Mouse (Mus musculus) MEL (cell line): ENCODE data around the gene Sult4a1.

ENCODE experiments used
- CTCF ChIP-seq, 3 experiments: IDR thresholded peaks in 2 of 3; conservative IDR thresholded peaks in 1 of 3; 2 replicates each; pipeline ENCODE4 v1.5.1; 2011 to 2012; ENCODE audit warnings: low read length in 3 of 3, low read depth in 2 of 3, mild to moderate bottlenecking in 2 of 3, improper control_type of control experiment in 1 of 3, inconsistent platforms in 1 of 3, mixed read lengths in 1 of 3, moderate library complexity in 1 of 3; ENCODE audit not compliant: control insufficient read depth in 1 of 3, insufficient read depth in 1 of 3, poor library complexity in 1 of 3, severe bottlenecking in 1 of 3
- POLR2A ChIP-seq, 2 experiments: IDR thresholded peaks; 2 replicates each; pipeline ENCODE4 v1.6.1; 2011 to 2012; ENCODE audit warnings: low read length in 2 of 2, mild to moderate bottlenecking in 2 of 2, control low read depth in 1 of 2, improper control_type of control experiment in 1 of 2, low read depth in 1 of 2, moderate library complexity in 1 of 2; ENCODE audit not compliant: control insufficient read depth in 1 of 2, insufficient read depth in 1 of 2, poor library complexity in 1 of 2
- TCF12 ChIP-seq: IDR thresholded peaks from 2 replicates; pipeline ENCODE4 v1.6.1; 2014; ENCODE audit warnings: low read depth, mild to moderate bottlenecking, inconsistent platforms, low read length, improper control_type of control experiment, moderate library complexity
- ZC3H11A ChIP-seq: IDR thresholded peaks from 2 replicates; pipeline ENCODE4 v1.6.1; 2012; ENCODE audit warnings: low read depth, mild to moderate bottlenecking, inconsistent platforms, low read length, improper control_type of control experiment
- ZNF384 ChIP-seq: IDR thresholded peaks from 2 replicates; pipeline ENCODE4 v1.6.1; 2012; ENCODE audit warnings: low read depth, mild to moderate bottlenecking, inconsistent platforms, low read length, improper control_type of control experiment

- TF ChIP-seq CTCF (IDR thresholded peaks at IDR 0.05 in 2 of 3, conservative IDR thresholded peaks at IDR 0.05 in 1 of 3; ENCODE audit: control insufficient read depth in 1 of 3, insufficient read depth in 1 of 3, low read depth in 2 of 3, low read length in 3 of 3, poor library complexity in 1 of 3, severe bottlenecking in 1 of 3) = peak; percentile 30 to 60 (median 45); a peak in 5 of 6 replicates
- no peak for TF ChIP-seq ZNF384
- no peak for TF ChIP-seq TCF12
- no peak for TF ChIP-seq POLR2A (IDR thresholded peaks at IDR 0.05; ENCODE audit: control insufficient read depth in 1 of 2, insufficient read depth in 1 of 2, low read depth in 1 of 2, low read length in 2 of 2, poor library complexity in 1 of 2)
- no peak for TF ChIP-seq ZC3H11A
Observed at GRCm38 (mm10) chr15:84053859-84054258, 51.7 kb downstream of the Sult4a1 start.
